Mouse (Mus musculus): ENCODE data around the gene Ang.

GRCm38 (mm10) chr14:51125684-51126083, 34.7 kb downstream of the Ang start:
- TF ChIP-seq CTCF (IDR thresholded peaks at IDR 0.05) (no peak), EP300 (IDR thresholded peaks at IDR 0.05) (no peak)

All from lung, postnatal 0 days (tissue).